Mouse (Mus musculus) C2C12 (cell line): ENCODE data around the gene Acads. TPM values are rescaled to one million over a fixed set of nuclear protein-coding genes. Genes with fewer than 3 reads are reported as not detected.
"Not testable (repeated sequence)": the region's sequence is repeated elsewhere in the genome, so short reads cannot be mapped to it uniquely, and the experiment has no call there.

Experiments used
- H3K27me3 ChIP-seq: one replicate; pipeline ENCODE4 v1.6.1; 2011; ENCODE audit not compliant: control insufficient read depth, insufficient read depth, insufficient read length
- H3K36me3 ChIP-seq: one replicate; pipeline ENCODE4 v1.6.1; 2011; ENCODE audit not compliant: control insufficient read depth, insufficient read depth
- H3K4me3 ChIP-seq: one replicate; pipeline ENCODE4 v1.5.1; 2011; ENCODE audit warnings: mild to moderate bottlenecking, control low read depth; ENCODE audit not compliant: poor library complexity, insufficient read depth, severe bottlenecking
- H3K79me2 ChIP-seq: one replicate; pipeline ENCODE4 v1.6.1; 2011; ENCODE audit not compliant: control insufficient read depth, insufficient read depth
- H3K79me3 ChIP-seq: one replicate; pipeline ENCODE4 v1.6.1; 2011; ENCODE audit warnings: low read depth, control low read depth
- H3ac ChIP-seq: one replicate; pipeline ENCODE3; 2011; ENCODE audit warnings: low read depth; ENCODE audit not compliant: control insufficient read depth, insufficient read length
- CEBPB ChIP-seq: IDR thresholded peaks from one replicate; pipeline ENCODE4 v1.6.1; 2011; ENCODE audit warnings: low read depth, mild to moderate bottlenecking, control low read depth, moderate library complexity
- CTCF ChIP-seq: IDR thresholded peaks from one replicate; pipeline ENCODE4 v1.5.1; 2011; ENCODE audit not compliant: control insufficient read depth, insufficient read depth, insufficient read length
- FOSL1 ChIP-seq: IDR thresholded peaks from one replicate; pipeline ENCODE4 v1.8.0; 2011; ENCODE audit warnings: mild to moderate bottlenecking, low read length; ENCODE audit not compliant: poor library complexity, insufficient read depth, severe bottlenecking
- MAX ChIP-seq: IDR thresholded peaks from one replicate; pipeline ENCODE4 v1.6.1; 2011; ENCODE audit warnings: mild to moderate bottlenecking, control low read depth
- MYOD1 ChIP-seq: IDR thresholded peaks from one replicate; pipeline ENCODE4 v1.6.1; 2011; ENCODE audit warnings: low read depth; ENCODE audit not compliant: control insufficient read depth, insufficient read length
- MYOG ChIP-seq: IDR thresholded peaks from one replicate; pipeline ENCODE4 v1.6.1; 2011; ENCODE audit not compliant: control insufficient read depth, insufficient read length; ENCODE audit errors: extremely low read depth
- USF1 ChIP-seq: IDR thresholded peaks from one replicate; pipeline ENCODE4 v1.6.1; 2011; ENCODE audit warnings: low read depth, mild to moderate bottlenecking, control low read depth, moderate library complexity
- polyA plus RNA-seq: library from polyadenylated mRNA; unstranded; fragments of >200 nt; fragmentation: generic; extraction: Trizol; gene quantifications from one replicate; pipeline ENCODE4 v1.2.1, GENCODE M21; 2012; ENCODE audit warnings: missing spikeins

The Acads gene
- polyA plus RNA-seq, 1 experiment, result 56.9 TPM

GRCm38 (mm10) chr5:115076144-115076901 lies 42.8 kb downstream of the Acads start:
- no peak overlapping the region for H3ac ChIP-seq
- TF ChIP-seq FOSL1, result no peak
- no peak for TF ChIP-seq USF1
- TF ChIP-seq MYOD1, result no peak
- TF ChIP-seq CTCF, result peak; percentile 62
- no peak for TF ChIP-seq MYOG

GRCm38 (mm10) chr5:115074749-115075148 lies 44.4 kb downstream of the Acads start:
- H3K27me3 ChIP-seq, result no peaks in the 10 kb centered on the region
- no peak for TF ChIP-seq CEBPB
- TF ChIP-seq USF1, result no peak
- no peak for TF ChIP-seq MAX
- TF ChIP-seq CTCF, result no peak
- no peak for TF ChIP-seq MYOD1
- no peak for TF ChIP-seq MYOG
- no peak for TF ChIP-seq FOSL1
- no peak overlapping the region for H3ac ChIP-seq
- H3K79me2 ChIP-seq, result peaks cover 68% of the 10 kb centered on the region
- peaks cover 8% of the 10 kb centered on the region for H3K36me3 ChIP-seq
- no peak overlapping the region for H3K4me3 ChIP-seq
- peaks cover 21% of the 10 kb centered on the region for H3K79me3 ChIP-seq

More at GRCm38 (mm10) chr5:115076144-115076901, 42.8 kb downstream of the Acads start:
- Histone ChIP-seq H3K79me2 (peaks cover 54% of the 10 kb centered on the region), H3K36me3 (peaks cover 8% of the 10 kb centered on the region), H3K27me3 (no peaks in the 10 kb centered on the region), H3K79me3 (peaks cover 11% of the 10 kb centered on the region), H3K4me3 (no peak overlapping the region)

GRCm38 (mm10) chr5:115073306-115073705 lies 45.8 kb downstream of the Acads start:
- Histone ChIP-seq H3K79me2 (peaks cover 65% of the 10 kb centered on the region), H3K79me3 (peaks cover 24% of the 10 kb centered on the region)
- H3K4me3 ChIP-seq, H3ac ChIP-seq, H3K27me3 ChIP-seq, H3K36me3 ChIP-seq: not testable (repeated sequence)

- Histone ChIP-seq H3K36me3 (peaks cover 8% of the 10 kb centered on the region), H3K4me3 (no peak overlapping the region), H3K79me3 (peaks cover 34% of the 10 kb centered on the region), H3K79me2 (peaks cover 66% of the 10 kb centered on the region), H3ac (no peak overlapping the region), H3K27me3 (no peaks in the 10 kb centered on the region)
- TF ChIP-seq USF1 (no peak), FOSL1 (peak; percentile 26)
Measured at GRCm38 (mm10) chr5:115072143-115072542, 47.0 kb downstream of the Acads start.

- TF ChIP-seq USF1 (no peak), FOSL1 (no peak), MYOD1 (no peak), MYOG (no peak), CEBPB (no peak), CTCF (no peak), MAX (no peak)
- Histone ChIP-seq H3ac (no peak overlapping the region), H3K4me3 (no peak overlapping the region), H3K36me3 (peaks cover 8% of the 10 kb centered on the region), H3K79me3 (peaks cover 38% of the 10 kb centered on the region), H3K79me2 (peaks cover 74% of the 10 kb centered on the region), H3K27me3 (no peaks in the 10 kb centered on the region)
Measured at GRCm38 (mm10) chr5:115071096-115071901, 47.8 kb downstream of the Acads start.

- no peak overlapping the region for H3K4me3 ChIP-seq
- H3K79me2 ChIP-seq, result peaks cover 83% of the 10 kb centered on the region
- H3K79me3 ChIP-seq, result peaks cover 44% of the 10 kb centered on the region
- no peaks in the 10 kb centered on the region for H3K27me3 ChIP-seq
- peaks cover 8% of the 10 kb centered on the region for H3K36me3 ChIP-seq
- TF ChIP-seq MAX (no peak), CTCF (no peak), MYOG (no peak), MYOD1 (no peak), FOSL1 (no peak), CEBPB (no peak), USF1 (no peak)
- H3ac ChIP-seq, result no peak overlapping the region
Measured at GRCm38 (mm10) chr5:115070457-115070856, 48.7 kb downstream of the Acads start.
